Mouse (Mus musculus) kidney, adult 2 months (tissue): ENCODE measurements around the gene C2cd4a. TPM values are rescaled to one million over a fixed set of nuclear protein-coding genes. Genes with fewer than 3 reads are reported as not detected.

Source experiments
- DNase-seq: peaks from one replicate; pipeline ENCODE4 v3.0.0; 2021
- H3K27ac ChIP-seq: fragments of 200-500 bp; 2 replicates; pipeline ENCODE4 v1.5.1; 2012; ENCODE audit warnings: low read depth, low read length, control low read depth, inconsistent platforms; ENCODE audit not compliant: insufficient read depth
- H3K27me3 ChIP-seq: fragments of 200-500 bp; replicated peaks from 2 replicates; pipeline ENCODE4 v1.6.1; 2012; ENCODE audit warnings: mild to moderate bottlenecking, moderate library complexity, low read length, inconsistent platforms; ENCODE audit not compliant: control insufficient read depth, insufficient read depth
- H3K36me3 ChIP-seq: fragments of 200-500 bp; 2 replicates; pipeline ENCODE4 v1.6.1; 2012; ENCODE audit warnings: mild to moderate bottlenecking, moderate library complexity, low read length, inconsistent platforms; ENCODE audit not compliant: control insufficient read depth, insufficient read depth
- H3K4me1 ChIP-seq: fragments of 200-500 bp; 2 replicates; pipeline ENCODE4 v1.6.1; 2011; ENCODE audit warnings: low read length; ENCODE audit not compliant: control insufficient read depth, insufficient read depth
- H3K4me3 ChIP-seq: fragments of 200-500 bp; 2 replicates; pipeline ENCODE4 v1.5.1; 2011; ENCODE audit warnings: mild to moderate bottlenecking, low read depth, low read length, control low read depth; ENCODE audit not compliant: insufficient read depth
- CTCF ChIP-seq: fragments of 200-500 bp; conservative IDR thresholded peaks from 2 replicates; pipeline ENCODE4 v1.5.1; 2011; ENCODE audit warnings: low read depth, mild to moderate bottlenecking, control low read depth, low read length, moderate library complexity, mixed read lengths; ENCODE audit not compliant: insufficient read depth, insufficient read length
- POLR2A ChIP-seq: fragments of 200-500 bp; IDR thresholded peaks from one replicate; pipeline ENCODE4 v1.6.1; 2011; ENCODE audit warnings: low read depth, low read length, control low read depth
- WGBS: fragments of 180-500 bp; shearing (Covaris S2); methylation state at CpG from one replicate; pipeline ENCODE4 v1.1.7; 2018; 5-methylcytosine and 5-hydroxymethylcytosine counted together
- polyA plus RNA-seq: library from polyadenylated mRNA; depleted of rRNA; stranded (reverse); fragments of >200 nt; gene quantifications from 2 replicates; pipeline ENCODE4 v1.2.3, GENCODE M21; 2012

C2cd4a gene
- polyA plus RNA-seq, 1 experiment, result 0.33 TPM

- TF ChIP-seq POLR2A, result no peak
- TF ChIP-seq CTCF, result peak; percentile 68
- Histone ChIP-seq H3K27ac (no peak overlapping the region), H3K27me3 (no peaks in the 10 kb centered on the region), H3K4me1 (no peaks in the 10 kb centered on the region), H3K36me3 (no peaks in the 10 kb centered on the region), H3K4me3 (no peak overlapping the region)
- peak; percentile 49 for DNase-seq
- WGBS, result 28% methylated on average over 6 of the region's 6 CpGs
Observed at GRCm38 (mm10) chr9:67802241-67802640, 29.9 kb downstream of the C2cd4a start.

- no peak for DNase-seq
Observed at GRCm38 (mm10) chr9:67799078-67799819, 32.9 kb downstream of the C2cd4a start.

GRCm38 (mm10) chr9:67795205-67795675, 36.9 kb downstream of the C2cd4a start:
- no peak for DNase-seq
- Histone ChIP-seq H3K27me3 (no peaks in the 10 kb centered on the region), H3K36me3 (no peaks in the 10 kb centered on the region), H3K4me3 (no peak overlapping the region), H3K4me1 (no peaks in the 10 kb centered on the region), H3K27ac (no peak overlapping the region)
- no peak for TF ChIP-seq CTCF
- no peak for TF ChIP-seq POLR2A
- WGBS, result 72% methylated on average over 14 of the region's 14 CpGs

More at GRCm38 (mm10) chr9:67799078-67799819, 32.9 kb downstream of the C2cd4a start:
- WGBS, result 33% methylated on average over 14 of the region's 14 CpGs
- Histone ChIP-seq H3K27me3 (no peaks in the 10 kb centered on the region), H3K27ac (no peak overlapping the region), H3K4me3 (no peak overlapping the region), H3K36me3 (no peaks in the 10 kb centered on the region), H3K4me1 (no peaks in the 10 kb centered on the region)
- TF ChIP-seq POLR2A (no peak), CTCF (no peak)

GRCm38 (mm10) chr9:67794668-67795067, 37.5 kb downstream of the C2cd4a start:
- no peak for DNase-seq
- Histone ChIP-seq H3K27me3 (no peaks in the 10 kb centered on the region), H3K27ac (no peak overlapping the region), H3K36me3 (no peaks in the 10 kb centered on the region), H3K4me3 (no peak overlapping the region), H3K4me1 (no peaks in the 10 kb centered on the region)
- WGBS, result 92% methylated on average over 4 of the region's 4 CpGs
- TF ChIP-seq POLR2A (no peak), CTCF (no peak)

- Histone ChIP-seq H3K27me3 (no peaks in the 10 kb centered on the region), H3K27ac (no peak overlapping the region), H3K4me1 (no peaks in the 10 kb centered on the region), H3K36me3 (no peaks in the 10 kb centered on the region), H3K4me3 (no peak overlapping the region)
- TF ChIP-seq CTCF (no peak), POLR2A (no peak)
- no peak for DNase-seq
- 79% methylated on average over 1 of the region's 1 CpGs for WGBS
Observed at GRCm38 (mm10) chr9:67794216-67794615, 37.9 kb downstream of the C2cd4a start.

GRCm38 (mm10) chr9:67793501-67793900, 38.6 kb downstream of the C2cd4a start:
- Histone ChIP-seq H3K27ac (no peak overlapping the region), H3K36me3 (no peaks in the 10 kb centered on the region), H3K4me3 (no peak overlapping the region), H3K27me3 (no peaks in the 10 kb centered on the region), H3K4me1 (no peaks in the 10 kb centered on the region)
- TF ChIP-seq POLR2A (no peak), CTCF (no peak)
- no peak for DNase-seq
- WGBS, result 61% methylated on average over 6 of the region's 6 CpGs

- TF ChIP-seq CTCF, result no peak
- TF ChIP-seq POLR2A, result no peak
- Histone ChIP-seq H3K36me3 (no peaks in the 10 kb centered on the region), H3K4me1 (no peaks in the 10 kb centered on the region), H3K27me3 (no peaks in the 10 kb centered on the region), H3K27ac (no peak overlapping the region), H3K4me3 (no peak overlapping the region)
- 59% methylated on average over 5 of the region's 5 CpGs for WGBS
- DNase-seq, result no peak
Observed at GRCm38 (mm10) chr9:67792405-67792804, 39.7 kb downstream of the C2cd4a start.
